Mouse (Mus musculus) testis, adult 2 months (tissue): ENCODE measurements at regions not wholly inside any gene's neighbourhood (a gene's known extent, or its start where the extent isn't known, plus 50 kb on each side); places are given as distances from the start of the nearest gene placed in this dataset.

ENCODE experiments used
- H3K27ac ChIP-seq: fragments of 200-500 bp; 2 replicates; pipeline ENCODE4 v1.5.1; 2012; ENCODE audit warnings: low read depth, low read length; ENCODE audit not compliant: control insufficient read depth, insufficient read depth
- H3K27me3 ChIP-seq: fragments of 200-500 bp; 2 replicates; pipeline ENCODE4 v1.6.1; 2012; ENCODE audit warnings: mild to moderate bottlenecking, low read length, moderate library complexity; ENCODE audit not compliant: control insufficient read depth, insufficient read depth
- H3K36me3 ChIP-seq: fragments of 200-500 bp; 2 replicates; pipeline ENCODE4 v1.6.1; 2012; ENCODE audit warnings: mild to moderate bottlenecking, low read length; ENCODE audit not compliant: control insufficient read depth, insufficient read depth
- H3K4me1 ChIP-seq: fragments of 200-500 bp; 2 replicates; pipeline ENCODE4 v1.6.1; 2012; ENCODE audit warnings: low read length; ENCODE audit not compliant: control insufficient read depth, insufficient read depth
- H3K4me3 ChIP-seq: fragments of 200-500 bp; 2 replicates; pipeline ENCODE4 v1.5.1; 2012; ENCODE audit warnings: low read depth, mild to moderate bottlenecking, low read length, moderate library complexity, mixed read lengths; ENCODE audit not compliant: control insufficient read depth
- CTCF ChIP-seq: fragments of 200-500 bp; IDR thresholded peaks from 2 replicates; pipeline ENCODE4 v1.5.1; 2012; ENCODE audit warnings: low read depth, mild to moderate bottlenecking, inconsistent platforms, low read length, moderate library complexity; ENCODE audit not compliant: control insufficient read depth, insufficient read depth, insufficient replicate concordance
- POLR2A ChIP-seq: fragments of 200-500 bp; IDR thresholded peaks from 2 replicates; pipeline ENCODE4 v1.6.1; 2012; ENCODE audit warnings: low read depth, mild to moderate bottlenecking, inconsistent platforms, low read length, moderate library complexity; ENCODE audit not compliant: control insufficient read depth

DNA sequence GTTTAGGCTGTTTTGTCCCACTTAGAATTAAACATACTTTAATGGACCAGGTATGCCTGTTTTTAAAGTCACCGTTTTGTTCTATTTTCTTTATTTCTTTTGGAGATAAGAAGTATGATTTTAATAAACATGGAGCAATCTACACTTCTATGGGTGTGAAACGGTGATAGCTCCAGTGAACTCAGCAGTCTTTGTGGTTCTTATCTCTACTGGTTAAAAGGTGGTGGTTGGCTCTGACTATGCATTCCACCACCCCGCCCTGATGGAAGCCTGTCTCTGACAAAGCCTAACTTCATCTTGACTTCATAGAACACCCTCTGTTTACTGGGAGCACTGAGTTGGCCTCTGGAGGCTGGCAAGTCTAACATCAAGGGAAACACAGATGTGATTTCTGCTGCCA is 407.3 kb upstream of the Nox3 start:
- Histone ChIP-seq H3K4me3 (no peak overlapping the region), H3K27ac (no peak overlapping the region), H3K27me3 (no peaks in the 10 kb centered on the region), H3K36me3 (no peaks in the 10 kb centered on the region), H3K4me1 (peaks cover 3% of the 10 kb centered on the region)
- TF ChIP-seq POLR2A (no peak), CTCF (no peak)

DNA sequence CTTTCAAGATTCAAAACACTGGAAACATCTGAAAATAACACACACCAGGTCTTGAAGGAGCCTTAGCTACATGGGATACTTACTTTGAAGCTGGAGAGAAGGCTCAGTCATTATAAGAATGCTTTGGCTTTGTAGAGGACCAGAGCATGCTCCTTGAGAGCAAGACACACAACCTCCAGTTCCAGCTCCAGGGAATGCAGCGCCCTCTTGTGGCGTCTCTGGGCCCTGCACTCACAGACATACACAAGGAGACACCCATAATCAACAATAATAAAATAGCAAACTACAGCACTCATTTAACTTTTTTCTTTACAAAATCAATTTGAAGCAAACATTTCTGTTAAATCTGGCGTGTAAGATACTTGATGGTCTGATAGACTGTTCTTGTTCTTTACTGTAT is 413.2 kb upstream of the Nox3 start:
- peak; percentile 89; the same call in 1 of the 2 replicates for TF ChIP-seq CTCF
- TF ChIP-seq POLR2A, result no peak
- Histone ChIP-seq H3K36me3 (no peaks in the 10 kb centered on the region), H3K4me1 (peaks cover 3% of the 10 kb centered on the region), H3K27me3 (no peaks in the 10 kb centered on the region), H3K4me3 (no peak overlapping the region), H3K27ac (no peak overlapping the region)

DNA sequence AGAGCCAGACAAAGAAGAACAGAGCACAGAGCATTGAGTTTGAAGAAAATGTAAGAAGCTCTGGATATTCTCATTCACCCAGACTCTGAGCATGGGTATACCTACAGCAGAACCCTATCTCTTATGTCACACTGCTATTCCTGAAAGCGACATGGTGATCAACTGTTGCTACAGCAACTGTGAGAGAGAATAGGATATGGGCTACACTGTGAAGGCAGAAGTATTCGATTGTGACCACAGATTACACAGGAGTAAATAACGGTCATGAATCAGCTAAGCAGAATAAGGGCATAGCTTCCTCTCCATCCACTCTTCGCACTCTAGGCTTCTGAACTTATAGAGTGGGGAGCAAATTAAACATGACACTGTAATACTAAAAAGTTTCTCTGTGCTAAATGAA is 417.0 kb upstream of the Nox3 start:
- Histone ChIP-seq H3K27ac (no peak overlapping the region), H3K4me1 (no peaks in the 10 kb centered on the region), H3K27me3 (no peaks in the 10 kb centered on the region), H3K4me3 (no peak overlapping the region), H3K36me3 (no peaks in the 10 kb centered on the region)
- TF ChIP-seq CTCF, result no peak
- no peak for TF ChIP-seq POLR2A

DNA sequence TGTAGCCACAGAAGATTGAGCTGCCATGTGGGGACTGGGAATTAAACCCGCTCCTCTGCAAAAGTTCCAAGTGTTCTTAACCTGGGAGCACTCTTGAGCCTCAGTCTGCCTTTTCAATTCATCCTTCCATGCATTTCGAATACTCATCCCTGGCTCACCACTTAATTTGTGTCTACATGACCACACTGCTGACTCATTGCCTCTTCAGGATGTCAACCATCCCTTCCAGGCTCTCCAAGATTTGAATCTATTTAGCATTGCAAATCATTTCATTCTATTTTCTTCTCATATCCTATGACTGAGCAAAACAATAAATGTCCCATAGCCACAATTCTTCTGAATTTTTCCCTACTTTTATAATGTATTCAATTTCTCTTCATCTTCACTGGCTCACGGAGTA is 420.4 kb upstream of the Nox3 start:
- TF ChIP-seq POLR2A (no peak), CTCF (no peak)
- H3K4me1 ChIP-seq, result no peaks in the 10 kb centered on the region
- H3K27ac ChIP-seq, result no peak overlapping the region
- H3K27me3 ChIP-seq, result no peaks in the 10 kb centered on the region
- H3K36me3 ChIP-seq, result no peaks in the 10 kb centered on the region
- no peak overlapping the region for H3K4me3 ChIP-seq

DNA sequence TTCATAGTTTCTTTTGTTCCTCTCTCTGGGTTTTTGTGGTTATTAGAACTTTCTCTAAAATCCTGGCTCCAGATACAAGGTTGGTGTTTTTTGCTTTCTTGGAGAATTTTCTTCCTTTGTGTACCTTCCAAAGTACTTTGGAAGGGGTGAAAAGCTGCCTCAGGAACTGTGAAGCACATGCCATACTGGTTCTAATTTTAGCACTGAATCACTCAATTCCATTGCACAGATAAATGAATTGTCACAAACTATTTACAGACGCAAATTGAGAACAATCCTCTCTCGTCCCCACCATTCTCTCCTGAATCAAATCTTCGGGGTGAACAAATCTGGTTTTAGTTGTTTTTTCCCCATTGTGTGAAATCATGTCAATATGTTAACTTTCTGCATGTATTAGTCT is 437.6 kb upstream of the Nox3 start:
- Histone ChIP-seq H3K36me3 (no peaks in the 10 kb centered on the region), H3K4me1 (no peaks in the 10 kb centered on the region), H3K27me3 (no peaks in the 10 kb centered on the region), H3K4me3 (no peak overlapping the region), H3K27ac (no peak overlapping the region)
- TF ChIP-seq CTCF (no peak), POLR2A (no peak)

DNA sequence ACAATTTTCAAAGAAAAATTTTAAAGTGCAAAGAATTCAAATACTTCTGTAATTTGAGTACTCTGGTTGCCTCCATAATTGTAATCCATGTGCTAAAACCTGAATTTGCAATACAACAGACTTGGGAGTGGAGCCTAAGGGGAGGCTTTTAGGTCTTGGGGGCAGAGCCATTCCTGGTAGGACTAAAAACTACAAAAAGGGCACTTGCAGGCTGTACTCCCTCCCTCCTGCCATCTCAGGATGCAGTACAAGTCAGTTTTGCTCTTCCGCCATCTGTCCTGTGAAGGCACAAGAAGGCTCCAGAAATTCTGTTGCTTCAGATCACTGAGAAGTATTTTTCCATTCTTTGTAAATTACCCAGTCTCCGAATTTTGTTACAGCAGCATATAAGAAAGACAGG is 467.4 kb upstream of the Nox3 start:
- TF ChIP-seq CTCF (no peak), POLR2A (no peak)
- H3K4me3 ChIP-seq, result no peak overlapping the region
- H3K36me3 ChIP-seq, result no peaks in the 10 kb centered on the region
- H3K27me3 ChIP-seq, result no peaks in the 10 kb centered on the region
- H3K27ac ChIP-seq, result no peak overlapping the region
- no peaks in the 10 kb centered on the region for H3K4me1 ChIP-seq

DNA sequence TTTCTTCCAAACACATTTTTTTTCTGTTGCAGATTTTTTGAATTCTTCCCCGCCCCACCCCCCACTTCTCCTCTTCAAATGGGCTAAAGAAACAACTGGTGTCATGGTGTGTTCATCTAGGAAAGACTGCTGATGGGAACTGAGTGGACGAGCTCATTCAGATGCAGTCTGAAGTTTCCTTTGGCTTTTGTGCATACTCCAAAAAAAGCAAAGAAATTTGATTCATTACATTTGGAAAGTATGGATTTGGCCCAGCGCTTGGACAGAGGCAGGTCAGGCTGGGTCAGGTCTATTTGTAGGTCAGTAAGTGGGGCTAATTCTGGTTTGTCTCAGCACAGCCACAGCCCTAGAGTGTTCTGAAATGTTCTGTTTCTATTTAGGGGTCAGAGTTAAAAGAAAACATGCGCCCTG is 477.9 kb upstream of the Nox3 start:
- TF ChIP-seq CTCF (no peak), POLR2A (no peak)
- Histone ChIP-seq H3K27me3 (no peaks in the 10 kb centered on the region), H3K4me1 (no peaks in the 10 kb centered on the region), H3K36me3 (no peaks in the 10 kb centered on the region), H3K4me3 (no peak overlapping the region), H3K27ac (no peak overlapping the region)

DNA sequence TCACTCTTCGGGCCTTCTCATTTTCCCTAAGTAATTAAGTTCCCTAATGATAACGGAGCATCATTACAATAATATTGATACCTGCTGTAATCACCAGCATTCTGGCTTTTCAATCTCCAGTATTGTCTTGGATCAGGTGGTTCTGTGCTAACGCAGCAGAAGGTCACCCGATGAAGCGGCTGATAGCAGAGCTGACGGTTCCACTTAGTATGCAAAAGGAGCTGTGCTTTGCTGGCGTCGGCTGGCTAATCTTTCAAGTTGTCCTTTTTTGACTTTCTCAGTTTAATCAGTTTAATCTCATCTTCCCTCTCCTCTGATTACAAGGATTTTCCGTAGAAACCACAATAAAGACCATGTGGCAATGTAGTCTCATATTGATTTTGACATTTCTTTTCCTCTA is 478.9 kb upstream of the Nox3 start:
- no peak for TF ChIP-seq POLR2A
- TF ChIP-seq CTCF, result no peak
- Histone ChIP-seq H3K4me1 (no peaks in the 10 kb centered on the region), H3K27me3 (no peaks in the 10 kb centered on the region), H3K27ac (no peak overlapping the region), H3K36me3 (no peaks in the 10 kb centered on the region), H3K4me3 (no peak overlapping the region)
